Mouse (Mus musculus) ovary, postnatal 14 days (tissue): ENCODE measurements around the gene Gcnt7.
A peak's percentile ranks its signal among the peaks of the same experiment; 100 is the strongest.

Experiments
- DNase-seq: peaks from one replicate; pipeline ENCODE4 v3.0.0; 2022; ENCODE audit warnings: low spot score

The Gcnt7 gene

DNA sequence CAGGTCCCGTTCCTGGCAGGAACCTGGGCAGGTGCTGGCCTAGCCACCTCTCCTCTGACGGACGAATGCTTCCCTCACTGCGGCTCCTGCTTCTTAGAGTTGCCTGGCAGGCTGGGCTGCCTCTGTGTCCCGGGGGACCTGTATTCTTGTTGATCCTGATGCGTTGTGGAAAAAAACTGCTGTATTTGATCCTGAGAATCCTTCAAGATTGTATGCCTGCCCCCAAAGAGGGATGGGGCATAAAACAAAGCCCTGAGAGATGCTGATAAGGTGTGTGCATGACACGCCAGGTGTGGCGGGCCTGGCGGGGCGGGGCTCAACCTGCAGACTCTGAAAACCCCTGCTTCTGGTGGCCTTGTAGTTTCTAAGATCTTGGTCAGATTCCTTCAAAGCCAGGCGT is at the start of gene Gcnt7:
Gene Gcnt7 (minus strand): TSS at position 101 of the 400 bp plus-strand sequence.
- DNase-seq, result no peak

DNA sequence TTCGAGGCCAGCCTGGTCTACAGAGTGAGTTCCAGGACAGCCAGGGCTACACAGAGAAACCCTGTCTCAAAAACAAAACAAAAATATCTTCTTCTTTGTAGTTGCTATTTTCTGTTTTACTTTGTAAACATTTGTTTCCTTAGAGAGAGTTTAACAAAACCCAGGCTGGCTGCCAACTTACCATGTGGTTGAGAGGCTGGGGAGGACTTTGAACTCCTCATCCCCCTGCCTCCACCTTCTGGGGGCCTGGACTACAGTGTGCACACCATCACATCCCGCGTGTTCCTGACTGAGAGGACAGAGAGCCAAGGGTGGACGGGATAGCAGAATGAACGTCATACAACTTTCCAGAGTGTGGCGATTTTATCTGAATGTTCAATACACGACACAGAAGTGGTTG is 47.7 kb upstream of the Gcnt7 start:
- DNase-seq, result no peak

DNA sequence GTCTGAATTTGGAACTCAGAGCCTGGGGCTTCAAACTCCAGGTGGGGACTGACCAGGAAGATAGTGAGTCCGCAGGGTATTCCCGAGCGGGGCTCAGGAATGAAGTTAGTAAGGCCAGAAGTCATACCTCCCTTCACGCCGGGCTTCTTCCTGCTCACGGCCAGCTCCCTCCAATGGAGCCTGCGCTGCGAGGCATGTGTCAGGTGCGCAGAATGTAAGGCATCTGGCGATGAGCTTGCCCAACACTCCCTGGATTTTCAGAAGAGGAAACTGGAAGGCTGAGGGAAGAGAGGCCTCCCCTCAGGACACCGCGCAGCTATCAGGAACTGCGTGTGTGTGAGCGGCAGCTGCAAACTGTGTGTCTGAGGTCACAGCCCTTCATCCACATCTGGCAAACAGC is 43.8 kb upstream of the Gcnt7 start:
- DNase-seq, result no peak

DNA sequence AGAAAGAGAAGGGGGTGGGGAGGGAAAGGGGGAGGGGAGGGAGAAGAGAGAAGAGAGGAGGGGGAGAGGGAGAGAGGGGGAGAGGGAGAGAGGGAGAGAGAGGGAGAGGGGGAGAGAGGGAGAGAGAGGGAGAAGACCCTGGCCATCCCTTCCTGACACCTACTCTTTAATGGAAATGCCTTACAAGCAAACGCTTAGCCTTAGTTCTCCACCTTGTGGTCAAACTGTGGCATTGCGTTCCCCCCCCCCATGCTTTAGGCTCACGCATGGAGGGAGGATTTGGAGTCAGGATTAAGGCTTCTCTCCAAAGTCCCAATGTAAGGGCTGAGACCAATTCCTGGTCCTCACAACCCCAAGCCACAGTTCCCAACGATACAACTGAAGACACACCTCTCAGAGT is 42.9 kb upstream of the Gcnt7 start:
- DNase-seq, result peak; percentile 7

DNA sequence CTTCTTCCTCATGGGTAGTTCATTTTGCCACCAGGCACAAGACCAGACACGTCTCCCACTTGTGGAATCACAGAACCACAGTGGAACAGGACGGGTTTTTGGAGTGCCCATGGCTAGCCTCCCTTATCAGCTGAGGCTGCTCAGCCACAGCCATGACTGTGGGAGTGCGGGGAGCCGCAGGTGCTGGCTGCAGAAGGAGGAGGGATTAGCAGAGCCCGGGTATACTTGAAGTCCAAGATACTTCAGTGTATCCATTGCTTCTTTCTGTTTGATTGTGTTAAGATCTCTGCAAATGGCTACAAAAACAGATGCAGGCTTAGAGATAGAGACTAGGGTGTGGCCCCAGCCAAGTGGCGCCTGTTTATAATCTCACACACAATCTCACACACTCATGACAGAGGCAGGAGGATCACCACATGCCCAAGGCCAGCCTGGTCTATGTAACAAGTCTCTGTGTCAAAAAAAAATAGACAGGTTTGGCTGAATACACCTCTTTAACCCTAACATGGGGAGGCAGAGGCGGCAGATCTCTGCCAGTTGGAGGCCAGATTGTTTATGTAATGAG is 42.4 kb upstream of the Gcnt7 start:
- no peak for DNase-seq

DNA sequence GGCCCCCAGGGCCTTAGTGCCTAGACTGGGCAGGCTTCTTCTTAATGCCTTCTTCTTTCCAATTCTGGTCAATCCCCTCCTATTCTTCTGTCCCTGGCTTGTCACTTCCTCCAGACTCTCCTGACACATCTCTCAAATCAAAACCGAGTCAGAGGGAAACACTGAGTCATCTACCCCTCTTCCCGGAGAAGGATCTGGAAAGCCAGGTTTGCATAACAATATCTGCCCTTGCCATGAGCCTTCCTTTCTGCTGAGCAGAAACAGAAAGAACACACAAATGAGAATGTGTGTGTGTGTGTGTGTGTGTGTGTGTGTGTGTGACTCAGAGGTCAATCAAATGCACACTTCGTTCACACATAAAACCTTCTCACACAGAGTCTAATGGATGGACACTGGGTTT is 40.4 kb upstream of the Gcnt7 start:
- DNase-seq, result no peak

DNA sequence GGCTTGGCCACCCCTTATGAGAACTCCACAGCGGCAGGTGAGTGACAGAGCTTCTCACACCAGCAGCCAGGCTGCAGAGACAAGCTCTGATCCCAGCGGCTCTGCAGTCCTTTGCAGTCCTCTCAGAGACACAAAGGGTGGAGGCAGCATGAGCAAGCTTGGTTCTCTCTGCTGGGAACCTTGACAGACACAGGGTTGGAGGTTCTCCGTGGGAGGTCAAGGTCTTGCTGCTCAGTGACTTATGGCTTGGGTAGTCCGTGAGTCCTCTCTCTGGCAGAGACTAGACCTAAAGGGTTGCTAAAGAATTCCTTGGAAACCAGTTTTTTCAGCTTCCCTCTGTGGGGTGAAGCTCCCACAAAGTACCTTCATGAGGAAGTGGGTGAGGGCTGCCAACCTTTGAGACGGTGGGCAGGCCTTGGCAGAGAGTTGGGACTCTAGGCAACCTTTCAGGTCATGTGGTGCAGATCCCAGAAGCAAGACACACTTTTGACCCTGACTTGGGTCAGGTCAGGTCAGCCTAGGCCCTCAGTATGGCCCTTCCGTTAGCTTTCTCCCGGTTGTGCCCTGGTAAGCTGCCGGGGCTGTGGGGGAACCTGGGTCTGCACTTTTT is 38.4 kb upstream of the Gcnt7 start:
- DNase-seq, result no peak

DNA sequence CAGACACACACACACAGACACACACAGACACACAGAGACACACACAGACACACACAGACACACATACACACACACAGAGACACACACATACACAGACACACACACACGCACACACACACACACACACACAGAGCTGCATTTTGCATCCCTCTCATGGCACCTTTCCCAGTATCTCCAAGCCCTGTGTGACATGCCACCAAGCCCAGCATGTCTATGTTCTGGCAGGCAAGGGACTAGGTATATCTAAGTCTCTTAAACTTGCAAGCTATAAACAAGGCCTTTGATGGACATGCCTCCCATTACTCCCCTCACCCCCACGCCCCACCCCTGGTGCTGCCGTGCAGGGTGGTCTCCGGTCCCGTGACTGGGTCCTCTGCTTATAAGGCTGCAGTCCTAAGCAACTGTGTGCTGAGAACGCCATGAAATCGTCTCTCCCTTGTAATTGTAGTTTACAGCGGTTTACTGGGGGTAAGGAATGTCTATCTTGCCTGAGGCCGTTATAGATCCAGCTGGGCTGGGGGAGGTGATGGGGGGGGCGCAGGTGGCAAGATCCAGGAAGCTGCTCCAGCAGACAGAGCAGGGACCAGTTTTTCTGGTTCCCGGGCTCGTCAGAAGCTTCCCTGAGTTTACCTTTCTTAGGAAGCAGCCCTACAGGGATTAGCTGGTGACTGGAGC is 26.4 kb upstream of the Gcnt7 start:
- DNase-seq, result no peak

DNA sequence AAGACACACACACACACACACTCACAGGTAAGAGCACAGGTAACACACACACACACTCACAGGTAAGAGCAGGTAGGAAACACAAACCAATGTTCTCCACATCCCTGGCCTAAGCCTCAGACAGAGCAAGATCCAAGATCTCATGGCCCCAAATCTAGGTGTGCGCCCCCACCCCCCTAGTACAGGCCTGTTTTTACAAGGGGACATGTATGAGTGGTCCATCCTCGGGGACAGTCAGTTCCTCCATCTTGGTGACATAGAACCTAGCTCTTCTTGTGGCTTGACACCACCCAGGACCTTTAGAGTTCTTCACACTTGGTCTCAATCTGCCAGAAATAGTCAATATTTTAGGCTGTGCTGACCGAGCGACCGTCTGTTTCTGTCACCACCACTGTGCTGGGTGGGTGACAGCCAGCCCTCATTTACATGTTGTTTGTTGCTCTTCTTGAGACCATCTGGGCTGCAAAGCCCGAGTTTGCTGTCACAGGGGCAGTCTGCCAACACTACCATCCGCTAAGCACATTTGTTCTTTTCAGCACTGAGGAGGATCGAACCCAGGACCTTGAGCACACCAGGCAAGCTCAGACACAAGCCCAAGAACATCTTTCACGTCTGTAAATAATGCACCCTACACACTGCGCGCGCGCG is 25.5 kb upstream of the Gcnt7 start:
- no peak for DNase-seq

DNA sequence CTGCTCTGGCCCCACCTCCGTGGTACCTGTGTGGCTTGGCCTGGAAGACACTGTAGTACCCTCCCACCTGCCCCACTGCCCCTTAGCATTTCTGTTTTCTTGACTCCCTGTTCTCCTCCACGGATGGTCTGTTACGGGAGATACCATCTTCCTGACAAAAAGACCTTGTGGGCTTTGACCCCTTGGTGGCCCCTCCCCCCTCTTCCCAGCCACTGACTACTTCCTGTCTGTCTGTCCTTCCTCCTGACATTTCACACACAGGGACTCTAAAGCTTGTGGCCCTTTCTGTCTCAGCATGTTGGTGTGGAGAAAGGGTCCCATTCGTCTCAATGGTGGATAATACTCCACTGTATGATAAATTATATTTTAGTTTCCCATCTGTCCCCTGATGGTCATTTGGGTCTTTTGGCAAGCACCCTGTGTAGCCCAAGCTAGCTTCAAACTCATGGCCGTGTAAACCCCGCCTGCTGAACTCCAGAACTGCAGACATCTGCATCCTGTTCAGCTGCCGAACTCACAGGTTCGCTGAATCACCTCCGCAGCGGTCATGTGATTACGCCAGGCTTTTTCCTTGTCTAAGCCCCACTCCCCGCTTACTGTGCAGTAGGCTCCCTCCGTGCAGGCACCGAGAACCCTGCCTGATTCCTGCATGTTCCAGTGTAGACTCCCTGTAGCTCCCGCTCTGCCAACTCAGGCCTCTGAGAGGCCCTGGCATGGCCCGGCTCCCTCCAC is 23.4 kb upstream of the Gcnt7 start:
- DNase-seq, result no peak

DNA sequence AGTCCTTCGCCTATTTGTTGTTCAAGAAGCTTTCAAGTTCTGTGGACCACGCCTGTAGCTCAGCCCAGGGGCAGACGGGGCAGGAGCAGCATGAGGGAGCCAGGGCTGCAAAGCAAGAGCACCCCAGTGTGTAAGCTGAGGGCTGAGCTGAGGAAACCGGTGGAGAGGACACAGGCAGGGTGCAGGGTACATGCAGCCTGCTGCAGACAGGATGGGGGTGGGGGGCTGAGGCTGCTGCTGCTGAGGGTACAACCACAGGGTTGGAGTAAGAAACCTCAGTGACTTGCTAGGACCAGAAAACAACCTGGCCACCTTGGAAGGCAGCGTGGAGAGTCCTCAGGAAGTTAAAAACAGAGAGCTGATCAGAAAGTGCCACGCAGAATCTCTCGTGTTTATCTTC is 21.9 kb upstream of the Gcnt7 start:
- DNase-seq, result no peak

DNA sequence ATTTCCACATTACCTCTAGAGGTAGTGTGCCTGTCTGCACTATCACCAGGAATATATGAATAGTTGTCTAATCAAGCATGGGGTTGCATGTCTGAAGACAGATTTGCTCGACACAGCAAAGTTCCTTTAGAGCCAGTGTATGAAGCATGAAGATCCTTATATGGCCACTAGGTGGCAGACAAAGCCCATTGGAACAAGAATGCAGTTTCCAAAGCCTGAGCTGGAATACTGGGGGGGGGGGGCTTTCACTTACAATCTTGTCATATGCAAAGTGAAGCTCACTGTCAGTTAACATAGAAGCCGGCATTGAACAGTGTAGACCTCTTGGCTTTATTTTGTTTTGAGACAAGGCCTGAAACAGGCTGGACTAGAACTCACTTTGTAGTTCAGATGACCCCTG is 19.5 kb upstream of the Gcnt7 start:
- DNase-seq, result peak; percentile 44

DNA sequence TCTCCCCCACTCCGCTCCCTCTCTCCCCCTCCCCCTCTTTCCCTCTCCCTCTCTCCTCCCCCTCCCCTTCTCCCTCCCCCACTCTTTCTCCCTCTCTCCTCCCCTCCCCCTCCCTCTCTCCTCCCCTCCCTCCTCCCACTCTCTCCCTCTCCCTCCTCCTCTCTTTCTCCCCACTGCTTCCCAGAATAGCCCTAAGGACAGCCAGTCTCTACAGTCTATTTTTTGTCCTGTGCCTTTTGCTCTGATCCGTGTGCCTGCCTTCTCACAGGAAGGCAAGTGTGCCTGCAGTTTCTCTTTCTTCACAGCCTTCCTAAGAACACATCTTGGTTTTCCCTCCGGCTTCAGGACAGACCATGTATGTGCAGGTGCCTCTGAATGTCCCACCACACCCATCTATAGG is 19.0 kb upstream of the Gcnt7 start:
- no peak for DNase-seq

DNA sequence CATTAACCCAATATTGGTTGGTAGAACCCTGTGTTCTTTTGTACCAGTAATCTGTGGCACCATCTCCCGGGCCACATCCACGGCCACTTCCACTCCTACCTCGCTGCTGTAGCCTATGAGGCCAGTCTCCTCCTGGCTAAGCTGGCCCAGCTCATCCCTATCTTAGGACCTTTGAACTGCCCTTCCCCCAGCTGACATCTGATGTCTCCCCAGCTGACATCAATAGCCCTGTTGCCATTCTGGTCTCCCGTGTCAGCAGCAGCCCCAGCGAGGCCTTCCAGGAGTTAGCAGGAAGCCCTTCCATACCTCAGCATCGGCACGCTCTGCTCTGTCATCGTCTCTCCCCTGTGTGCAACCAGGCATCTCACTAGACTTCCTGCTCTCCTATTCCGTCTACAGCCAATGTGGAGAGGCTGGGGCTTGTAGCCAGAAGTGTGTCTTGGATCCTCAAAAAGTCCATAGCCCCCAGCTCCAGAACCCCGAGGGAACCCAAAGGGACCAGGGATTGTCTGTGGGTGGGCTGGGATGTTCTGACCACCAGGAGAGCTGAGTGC is 18.4 kb upstream of the Gcnt7 start:
- no peak for DNase-seq

DNA sequence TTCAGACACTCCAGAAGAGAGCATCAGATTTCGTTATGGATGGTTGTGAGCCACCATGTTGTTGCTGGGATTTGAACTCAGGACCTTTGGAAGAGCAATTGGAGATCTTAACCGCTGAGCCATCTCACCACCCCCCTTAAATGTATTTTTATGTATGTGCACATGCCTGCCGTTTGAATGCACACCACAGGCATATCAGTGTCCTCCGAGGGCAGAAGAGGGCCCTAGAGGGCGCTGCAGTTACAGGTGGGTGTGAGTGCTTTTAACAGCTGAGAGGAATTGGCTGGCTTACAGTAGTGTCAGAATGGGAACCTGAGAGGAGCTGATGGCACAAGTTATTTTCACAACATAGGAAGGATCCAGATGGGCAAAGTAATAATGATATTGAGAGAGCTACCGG is 16.6 kb upstream of the Gcnt7 start:
- DNase-seq, result no peak

DNA sequence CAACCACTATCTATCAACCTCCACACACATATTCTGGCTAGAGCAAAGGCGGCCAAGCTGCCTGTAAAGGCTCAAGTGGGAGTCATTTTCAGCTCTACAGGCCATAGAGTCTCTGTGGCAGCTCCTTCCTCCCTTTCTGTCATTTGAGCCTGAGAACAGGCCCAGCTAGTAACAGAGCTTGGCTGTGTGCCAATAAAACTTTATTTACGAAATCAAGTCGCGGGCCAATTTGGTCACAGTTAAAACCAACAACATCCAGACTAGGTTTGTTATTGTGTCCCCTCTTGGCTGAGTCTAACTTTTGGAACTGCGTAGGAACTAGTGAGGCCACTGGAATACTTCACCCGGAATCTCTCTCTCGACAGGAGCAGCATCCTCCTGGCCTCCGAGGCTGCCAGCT is 15.2 kb upstream of the Gcnt7 start:
- no peak for DNase-seq

DNA sequence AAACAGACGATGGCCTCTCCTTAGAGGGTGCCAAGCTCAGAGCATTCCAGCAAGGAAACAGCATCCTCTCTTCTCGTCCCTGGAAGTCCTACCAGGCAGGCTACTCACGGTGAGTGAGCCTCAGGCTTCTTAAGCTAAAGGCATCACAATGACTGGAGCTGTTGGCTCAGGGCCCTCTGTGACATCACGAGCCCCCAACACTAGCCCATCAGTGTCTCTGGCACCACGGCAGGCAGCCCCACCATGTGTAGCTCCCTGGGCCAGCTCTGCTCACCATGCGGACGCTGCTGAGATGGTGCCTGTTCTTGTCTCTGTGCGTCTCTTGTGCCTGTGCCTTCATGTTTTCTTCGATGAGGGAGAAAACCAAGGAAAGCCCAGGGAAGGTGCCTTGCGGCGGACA is 13.9 kb upstream of the Gcnt7 start, which contains the start of gene Fam209:
Gene Fam209 (plus strand): TSS at position 203 of the 400 bp plus-strand sequence.
- no peak for DNase-seq

DNA sequence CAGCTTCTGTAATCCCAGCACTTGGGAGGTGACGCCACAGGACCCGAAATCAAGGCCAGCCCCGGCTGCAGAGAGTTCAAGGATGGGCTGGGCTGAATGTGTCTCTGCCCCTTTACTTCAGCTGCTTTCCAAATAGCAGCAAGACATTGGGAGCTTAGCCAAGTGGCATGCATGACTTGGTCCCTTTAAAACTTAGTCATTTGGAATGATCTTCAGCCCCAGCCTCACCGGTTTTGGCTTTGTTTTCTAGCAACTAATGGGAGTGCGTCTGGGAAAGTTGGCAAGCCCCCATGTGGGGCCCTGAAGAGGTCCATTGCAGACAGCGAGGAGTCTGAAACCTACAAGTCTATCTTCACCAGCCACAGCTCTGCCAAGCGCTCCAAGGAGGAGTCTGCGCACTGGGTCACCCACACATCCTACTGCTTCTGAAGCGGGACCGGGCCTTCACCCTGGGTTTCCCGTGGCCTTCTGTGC is 10.0 kb upstream of the Gcnt7 start:
- peak; percentile 54 for DNase-seq

DNA sequence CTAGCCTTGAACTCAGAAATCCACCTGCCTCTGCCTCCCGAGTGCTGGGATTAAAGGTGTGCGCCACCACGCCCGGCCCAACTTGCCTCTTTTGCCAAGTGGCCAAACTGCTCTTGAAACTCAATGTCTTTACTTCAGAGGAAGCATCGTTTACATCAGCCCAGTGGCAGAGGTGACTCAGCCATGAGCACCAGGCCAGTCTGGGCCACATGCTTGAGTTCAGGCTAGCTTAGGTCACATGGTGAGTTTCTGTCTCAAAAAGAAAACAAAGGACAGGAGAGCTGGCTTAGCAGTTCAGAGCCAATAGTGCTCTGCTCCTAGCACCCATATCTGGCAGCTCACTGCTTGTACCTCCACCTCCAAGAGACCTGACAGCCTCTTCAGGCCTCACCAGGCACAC is 8.8 kb upstream of the Gcnt7 start:
- no peak for DNase-seq

DNA sequence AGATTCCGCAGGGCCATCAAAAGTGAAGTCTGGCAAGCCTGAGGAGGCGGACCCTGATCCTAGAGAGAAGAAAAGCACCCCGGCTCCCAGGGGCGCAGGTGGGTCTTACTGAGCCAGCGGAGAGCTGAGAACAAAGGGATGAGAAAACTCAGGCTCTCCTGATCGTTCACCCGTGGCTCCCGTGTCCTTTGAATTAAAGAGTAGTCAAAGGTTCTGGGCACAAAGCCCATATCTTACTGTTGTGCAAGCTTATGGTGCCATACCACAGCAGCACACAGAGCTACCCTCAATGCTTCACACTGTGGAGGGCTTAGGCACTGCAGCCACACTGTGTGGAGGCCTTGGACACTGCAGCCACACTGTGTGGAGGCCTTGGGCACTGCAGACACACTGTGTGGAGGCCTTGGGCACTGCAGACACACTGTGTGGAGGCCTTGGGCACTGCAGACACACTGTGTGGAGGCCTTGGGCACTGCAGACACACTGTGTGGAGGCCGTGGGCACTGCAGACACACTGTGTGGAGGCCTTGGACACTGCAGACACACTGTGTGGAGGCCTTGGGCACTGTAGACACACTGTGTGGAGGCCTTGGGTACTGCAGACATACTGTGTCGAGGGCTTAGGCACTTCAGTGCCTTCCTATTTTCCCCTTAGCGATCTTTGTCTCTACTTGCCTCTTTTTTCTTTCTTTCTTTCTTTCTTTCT is 8.2 kb upstream of the Gcnt7 start:
- DNase-seq, result no peak

DNA sequence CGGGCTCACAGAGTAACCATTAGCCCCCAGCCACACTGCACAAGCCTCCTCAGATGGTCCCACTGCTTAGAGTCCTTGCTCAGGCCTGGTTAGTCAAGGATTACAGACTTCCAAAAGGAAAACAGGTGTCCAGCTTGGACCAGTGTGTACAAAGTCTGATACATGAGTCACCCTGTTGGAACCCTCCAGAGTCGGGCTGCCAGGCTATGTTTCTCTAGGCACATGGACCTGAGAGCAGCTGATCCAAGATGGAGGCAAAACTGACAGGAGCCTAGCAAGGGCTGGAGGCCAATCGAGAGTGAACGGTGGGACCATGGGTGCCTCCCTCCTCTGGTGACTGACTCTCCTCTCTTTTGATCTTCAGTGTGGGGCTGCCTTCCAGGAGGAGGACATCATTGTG is 4.4 kb upstream of the Gcnt7 start:
- DNase-seq, result no peak

DNA sequence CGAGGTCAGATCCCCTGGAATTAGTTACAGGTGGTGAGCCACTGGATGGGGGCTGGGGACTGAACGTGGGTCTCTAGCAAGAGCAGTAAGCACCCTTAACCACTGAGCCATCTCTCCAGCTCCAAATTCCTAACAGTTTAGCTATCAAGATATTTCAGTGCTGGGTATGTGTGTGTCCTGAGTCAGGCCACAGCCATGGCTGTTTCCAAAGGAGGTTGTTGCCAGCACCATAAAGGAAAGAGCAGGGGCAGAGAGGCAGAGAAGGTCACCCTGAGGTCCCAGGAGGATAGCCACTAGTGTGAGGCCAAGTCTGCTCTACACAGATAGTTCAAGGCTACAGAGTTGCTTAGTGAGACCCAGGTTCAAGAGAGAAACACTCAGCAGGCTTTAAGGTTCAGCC is 2.3 kb upstream of the Gcnt7 start:
- no peak for DNase-seq
